Mouse (Mus musculus): Measurements from ENCODE around the gene Rps6kb2. TPM values are rescaled to one million over a fixed set of nuclear protein-coding genes. Genes with fewer than 3 reads are reported as not detected.

The Rps6kb2 gene
- 65.4 and 77.0 TPM in 2 replicates for polyA plus RNA-seq (2016; fragmentation: Nextera tagmentation; extraction: Ambion mirVana)

GRCm38 (mm10) chr19:4162646-4163542 is at the start of gene Rps6kb2:
Rps6kb2 (minus strand) TSS chr19:4163354.
- H3K36me3 ChIP-seq: peaks cover 39% of the 10 kb centered on the region
- WGBS: 6% methylated on average over 42 of the region's 42 CpGs

GRCm38 (mm10) chr19:4211891-4212588 is 48.9 kb upstream of the Rps6kb2 start:
- peak overlapping the region; percentile 64 for H3K27ac ChIP-seq
- H3K4me3 ChIP-seq: no peak overlapping the region
- H3K27me3 ChIP-seq (ENCODE audit: insufficient read depth, poor library complexity, severe bottlenecking): peaks cover 83% of the 10 kb centered on the region

More at GRCm38 (mm10) chr19:4162646-4163542, at the start of gene Rps6kb2:
- peak; percentile 95 for DNase-seq (ENCODE audit: low spot score)
- H3K27me3 ChIP-seq (ENCODE audit: insufficient read depth, poor library complexity, severe bottlenecking): no peaks in the 10 kb centered on the region
- no peaks in the 10 kb centered on the region for H3K9me3 ChIP-seq
- peaks cover 25% of the 10 kb centered on the region for H3K4me1 ChIP-seq (replicated peaks)
- peak within 1 kb of the TSS; percentile 82 for H3K4me3 ChIP-seq
- peak within 1 kb of the TSS; percentile 86 for H3K27ac ChIP-seq

DNA sequence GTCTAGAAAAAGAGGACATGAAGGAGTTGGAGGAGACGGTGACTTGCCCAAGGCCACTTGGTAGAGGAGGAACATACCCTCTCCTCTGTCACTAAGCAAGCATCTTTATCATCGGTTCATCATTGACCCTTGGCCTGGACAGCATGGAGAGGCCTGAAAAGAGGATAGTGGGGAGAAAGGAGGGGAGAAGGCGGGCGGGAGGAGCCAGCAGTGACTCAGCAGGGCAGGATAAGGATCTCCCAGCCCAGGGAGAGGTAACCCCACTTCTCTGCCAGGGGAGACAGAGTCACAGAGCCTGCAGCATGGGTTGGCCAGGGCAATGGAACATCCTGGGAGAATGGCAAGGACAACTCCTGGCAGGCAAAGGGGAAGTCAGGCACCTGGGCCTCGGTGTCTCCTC is 45.4 kb upstream of the Rps6kb2 start:
- 68% methylated on average over 5 of the region's 5 CpGs for WGBS
- DNase-seq (ENCODE audit: low spot score): no peak

More at GRCm38 (mm10) chr19:4211891-4212588, 48.9 kb upstream of the Rps6kb2 start:
- WGBS: 13% methylated on average over 4 of the region's 4 CpGs
- H3K36me3 ChIP-seq: no peaks in the 10 kb centered on the region
- peaks cover 58% of the 10 kb centered on the region for H3K4me1 ChIP-seq (replicated peaks)
- DNase-seq (ENCODE audit: low spot score): no peak
- no peaks in the 10 kb centered on the region for H3K9me3 ChIP-seq

GRCm38 (mm10) chr19:4206971-4207370 is 43.8 kb upstream of the Rps6kb2 start:
- Histone ChIP-seq H3K27ac (no peak overlapping the region), H3K9me3 (no peaks in the 10 kb centered on the region), H3K4me1 (replicated peaks) (peaks cover 23% of the 10 kb centered on the region), H3K36me3 (no peaks in the 10 kb centered on the region), H3K27me3 (ENCODE audit: insufficient read depth, poor library complexity, severe bottlenecking) (peaks cover 59% of the 10 kb centered on the region), H3K4me3 (no peak overlapping the region)
- DNase-seq (ENCODE audit: low spot score): peak; percentile 71
- 1% methylated on average over 2 of the region's 2 CpGs for WGBS

More for the DNA sequence above, 45.4 kb upstream of the Rps6kb2 start:
- H3K27ac ChIP-seq: no peak overlapping the region
- H3K4me1 ChIP-seq (replicated peaks): peaks cover 29% of the 10 kb centered on the region
- H3K36me3 ChIP-seq: no peaks in the 10 kb centered on the region
- no peaks in the 10 kb centered on the region for H3K9me3 ChIP-seq
- no peak overlapping the region for H3K4me3 ChIP-seq
- peaks cover 69% of the 10 kb centered on the region for H3K27me3 ChIP-seq (ENCODE audit: insufficient read depth, poor library complexity, severe bottlenecking)

DNA sequence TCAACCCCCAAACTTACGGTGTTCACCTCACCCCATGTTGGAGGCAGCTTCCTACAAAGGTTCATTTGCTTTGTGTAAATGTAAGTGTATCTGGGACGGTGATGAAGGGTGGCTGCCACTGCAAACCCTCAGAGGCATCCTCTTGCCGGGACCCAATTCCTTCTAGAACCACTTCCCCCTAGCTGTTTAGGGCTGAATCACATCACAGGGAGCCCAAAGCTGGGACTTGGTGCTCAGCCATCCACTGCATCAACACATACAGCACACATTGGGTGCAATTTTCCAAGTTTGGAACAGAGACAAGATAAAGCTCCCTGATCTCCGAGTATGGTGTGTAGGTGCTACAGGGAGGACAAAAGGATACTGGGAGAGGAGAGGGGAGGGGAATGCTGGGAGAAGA is 41.7 kb upstream of the Rps6kb2 start:
- Histone ChIP-seq H3K9me3 (no peaks in the 10 kb centered on the region), H3K36me3 (peaks cover 7% of the 10 kb centered on the region), H3K4me3 (no peak overlapping the region), H3K4me1 (replicated peaks) (peaks cover 31% of the 10 kb centered on the region), H3K27ac (no peak overlapping the region), H3K27me3 (ENCODE audit: insufficient read depth, poor library complexity, severe bottlenecking) (peaks cover 43% of the 10 kb centered on the region)
- WGBS: 53% methylated on average over 4 of the region's 4 CpGs
- DNase-seq (ENCODE audit: low spot score): no peak

GRCm38 (mm10) chr19:4203604-4204326 is 40.6 kb upstream of the Rps6kb2 start:
- no peaks in the 10 kb centered on the region for H3K9me3 ChIP-seq
- 66% methylated on average over 13 of the region's 13 CpGs for WGBS
- no peak overlapping the region for H3K4me3 ChIP-seq
- H3K36me3 ChIP-seq: peaks cover 18% of the 10 kb centered on the region
- H3K27ac ChIP-seq: no peak overlapping the region
- no peak for DNase-seq (ENCODE audit: low spot score)
- H3K27me3 ChIP-seq (ENCODE audit: insufficient read depth, poor library complexity, severe bottlenecking): peaks cover 35% of the 10 kb centered on the region
- H3K4me1 ChIP-seq (replicated peaks): peaks cover 37% of the 10 kb centered on the region

- Histone ChIP-seq H3K9me3 (no peaks in the 10 kb centered on the region), H3K36me3 (peaks cover 25% of the 10 kb centered on the region), H3K27ac (no peak overlapping the region), H3K27me3 (ENCODE audit: insufficient read depth, poor library complexity, severe bottlenecking) (peaks cover 30% of the 10 kb centered on the region), H3K4me3 (0 out of 2 replicates have a peak overlapping the region, but pooled peaks have one; percentile 67), H3K4me1 (replicated peaks) (peaks cover 37% of the 10 kb centered on the region)
- WGBS: 68% methylated on average over 3 of the region's 3 CpGs
- no peak for DNase-seq (ENCODE audit: low spot score)
These were observed 40.0 kb upstream of the Rps6kb2 start for GRCm38 (mm10) chr19:4203148-4203547.

DNA sequence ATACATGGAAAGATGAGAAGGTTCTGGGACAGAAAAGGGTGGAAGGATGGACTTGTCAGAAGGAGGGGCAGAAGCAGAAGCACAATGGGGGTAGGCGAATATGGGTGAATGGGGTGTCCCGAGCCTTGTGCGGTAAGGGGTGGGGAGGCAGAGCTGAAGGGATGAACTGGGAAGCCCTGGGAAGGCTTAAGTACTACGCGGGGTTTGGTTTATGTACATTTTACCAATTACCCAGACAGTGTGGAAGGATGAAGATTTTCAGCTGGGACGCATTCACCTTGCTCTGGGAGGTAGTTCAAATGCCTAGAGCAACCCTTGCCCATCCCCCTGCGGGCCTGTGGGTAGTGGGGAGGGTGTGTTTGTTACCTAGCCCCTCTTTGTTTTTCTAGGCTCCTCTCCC is 39.0 kb upstream of the Rps6kb2 start:
- Histone ChIP-seq H3K9me3 (no peaks in the 10 kb centered on the region), H3K36me3 (peaks cover 35% of the 10 kb centered on the region), H3K4me1 (replicated peaks) (peaks cover 37% of the 10 kb centered on the region), H3K27me3 (ENCODE audit: insufficient read depth, poor library complexity, severe bottlenecking) (peaks cover 27% of the 10 kb centered on the region), H3K4me3 (peak overlapping the region; percentile 67), H3K27ac (peak overlapping the region; percentile 89)
- WGBS: 28% methylated on average over 7 of the region's 7 CpGs
- DNase-seq (ENCODE audit: low spot score): no peak

DNA sequence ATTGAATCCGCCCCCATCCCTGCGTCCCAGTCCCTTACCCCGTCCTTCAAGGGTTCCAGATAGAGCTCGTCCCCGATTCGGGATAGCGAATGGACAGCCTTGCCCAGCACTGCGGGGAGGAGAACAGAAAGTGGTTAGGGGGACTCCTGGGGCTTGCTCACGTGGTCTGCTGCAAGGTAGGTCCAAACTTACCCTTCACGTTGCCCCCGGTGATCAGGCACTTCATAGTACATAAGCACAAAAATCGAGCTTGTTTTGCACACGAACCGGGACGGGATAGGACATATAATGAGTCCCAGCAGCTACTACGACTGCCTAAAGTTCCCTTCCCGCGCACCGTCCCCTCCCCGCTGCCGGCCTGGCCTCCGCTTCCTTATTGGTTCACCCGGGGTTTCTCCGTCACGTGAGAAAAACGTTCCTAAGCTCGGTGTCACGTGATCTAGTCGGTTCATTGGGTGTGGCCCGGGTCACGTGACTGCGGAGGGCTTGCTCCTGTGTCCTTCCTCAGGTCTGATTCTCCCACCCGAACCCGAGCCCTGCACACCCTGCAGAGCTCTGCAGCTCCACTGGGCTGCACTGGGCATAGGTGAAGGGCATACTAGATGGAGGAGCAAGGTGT is 38.2 kb upstream of the Rps6kb2 start, which contains the start of gene Rad9a:
Rad9a (minus strand) TSS at position 372 of the 619 bp plus-strand sequence.
- H3K4me1 ChIP-seq (replicated peaks): peaks cover 36% of the 10 kb centered on the region
- H3K27me3 ChIP-seq (ENCODE audit: insufficient read depth, poor library complexity, severe bottlenecking): peaks cover 22% of the 10 kb centered on the region
- DNase-seq (ENCODE audit: low spot score): peak; percentile 96
- no peaks in the 10 kb centered on the region for H3K9me3 ChIP-seq
- peak within 1 kb of the TSS; percentile 67 for H3K4me3 ChIP-seq
- under 1% methylated on average over 34 of the region's 34 CpGs for WGBS
- H3K36me3 ChIP-seq: peaks cover 42% of the 10 kb centered on the region
- H3K27ac ChIP-seq: peak within 1 kb of the TSS; percentile 89

- peaks cover 78% of the 10 kb centered on the region for H3K36me3 ChIP-seq
- H3K4me3 ChIP-seq: no peak overlapping the region
- H3K27ac ChIP-seq: no peak overlapping the region
- peaks cover 51% of the 10 kb centered on the region for H3K4me1 ChIP-seq (replicated peaks)
- no peaks in the 10 kb centered on the region for H3K27me3 ChIP-seq (ENCODE audit: insufficient read depth, poor library complexity, severe bottlenecking)
- DNase-seq (ENCODE audit: low spot score): no peak
- 73% methylated on average over 3 of the region's 3 CpGs for WGBS
- H3K9me3 ChIP-seq: no peaks in the 10 kb centered on the region
These were observed 34.0 kb upstream of the Rps6kb2 start for GRCm38 (mm10) chr19:4197180-4197579.

DNA sequence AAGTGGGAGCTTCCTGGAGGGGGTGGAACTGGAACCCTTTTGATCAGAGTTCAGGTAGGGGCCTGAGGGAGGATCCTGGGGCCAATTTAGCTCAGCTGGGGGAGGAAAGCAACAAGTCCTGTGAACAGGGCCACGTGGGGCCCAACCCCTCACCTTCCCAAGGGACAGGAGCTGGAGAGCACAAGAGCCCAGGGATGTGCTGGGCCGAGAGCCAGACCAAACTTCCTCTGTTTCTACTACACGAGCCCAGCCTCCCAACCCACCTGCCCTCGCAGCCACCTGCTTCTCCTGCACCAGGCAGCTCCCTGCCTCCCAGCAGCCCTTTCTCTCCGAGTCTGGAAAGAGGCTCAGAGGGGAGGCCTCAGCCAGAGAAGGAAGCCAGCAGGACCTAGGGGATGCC is 33.4 kb upstream of the Rps6kb2 start:
- H3K36me3 ChIP-seq: peaks cover 78% of the 10 kb centered on the region
- H3K4me1 ChIP-seq (replicated peaks): peaks cover 50% of the 10 kb centered on the region
- no peak overlapping the region for H3K4me3 ChIP-seq
- H3K9me3 ChIP-seq: no peaks in the 10 kb centered on the region
- H3K27me3 ChIP-seq (ENCODE audit: insufficient read depth, poor library complexity, severe bottlenecking): no peaks in the 10 kb centered on the region
- no peak overlapping the region for H3K27ac ChIP-seq
- no peak for DNase-seq (ENCODE audit: low spot score)
- 60% methylated on average over 5 of the region's 5 CpGs for WGBS

DNA sequence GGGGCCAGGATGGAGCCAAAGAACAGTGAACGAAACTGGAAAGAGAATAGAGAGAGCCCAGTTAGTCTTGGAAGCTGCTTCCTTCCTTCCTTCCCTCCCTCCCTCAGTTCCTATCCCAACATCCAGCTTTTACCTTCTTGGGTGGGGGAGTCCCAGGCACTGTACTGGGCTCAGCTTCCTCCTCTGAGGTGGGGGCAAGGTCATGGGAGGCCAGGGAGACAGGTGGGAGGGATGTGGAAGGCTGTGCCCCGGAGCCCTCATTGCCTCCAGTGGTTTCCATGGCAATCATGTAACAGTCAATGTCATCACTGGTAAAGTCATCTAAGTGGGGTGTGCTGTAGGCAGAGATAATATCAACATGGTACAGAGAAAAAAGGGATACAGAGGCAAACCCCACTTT is 32.9 kb upstream of the Rps6kb2 start:
- Histone ChIP-seq H3K27ac (no peak overlapping the region), H3K9me3 (no peaks in the 10 kb centered on the region), H3K27me3 (ENCODE audit: insufficient read depth, poor library complexity, severe bottlenecking) (no peaks in the 10 kb centered on the region), H3K4me3 (no peak overlapping the region), H3K36me3 (peaks cover 78% of the 10 kb centered on the region), H3K4me1 (replicated peaks) (peaks cover 54% of the 10 kb centered on the region)
- 86% methylated on average over 2 of the region's 2 CpGs for WGBS
- DNase-seq (ENCODE audit: low spot score): no peak

All from hindbrain, embryonic 10.5 days (tissue).